Mouse (Mus musculus) hematopoietic stem cell, adult 5-6 weeks (primary cell): ENCODE data around the gene Tmem211. TPM values are rescaled to one million over a fixed set of nuclear protein-coding genes. Genes with fewer than 3 reads are reported as not detected.

Experiments
- ATAC-seq, 2 experiments: fragments of 125-278 bp in 1 of 2; replicated peaks in 1 of 2; 2 replicates each; pipeline ENCODE4 v1.8.0; 2016 to 2017; ENCODE audit warnings: inconsistent platforms in 2 of 2, mild to moderate bottlenecking in 2 of 2, moderate number of reproducible peaks in 2 of 2, low read depth in 1 of 2, moderate TSS enrichment in 1 of 2; ENCODE audit not compliant: low FRiP score in 2 of 2, poor library complexity in 2 of 2, severe bottlenecking in 2 of 2, insufficient read depth in 1 of 2, low TSS enrichment in 1 of 2
- total RNA-seq: library from RNA; stranded (forward); fragments of 172-1452, 232-1000 nt; gene quantifications from 2 replicates; pipeline ENCODE4 v1.2.3, GENCODE M21; 2017

Tmem211 gene
- total RNA-seq, 1 experiment from 2014 or later: not detected

DNA sequence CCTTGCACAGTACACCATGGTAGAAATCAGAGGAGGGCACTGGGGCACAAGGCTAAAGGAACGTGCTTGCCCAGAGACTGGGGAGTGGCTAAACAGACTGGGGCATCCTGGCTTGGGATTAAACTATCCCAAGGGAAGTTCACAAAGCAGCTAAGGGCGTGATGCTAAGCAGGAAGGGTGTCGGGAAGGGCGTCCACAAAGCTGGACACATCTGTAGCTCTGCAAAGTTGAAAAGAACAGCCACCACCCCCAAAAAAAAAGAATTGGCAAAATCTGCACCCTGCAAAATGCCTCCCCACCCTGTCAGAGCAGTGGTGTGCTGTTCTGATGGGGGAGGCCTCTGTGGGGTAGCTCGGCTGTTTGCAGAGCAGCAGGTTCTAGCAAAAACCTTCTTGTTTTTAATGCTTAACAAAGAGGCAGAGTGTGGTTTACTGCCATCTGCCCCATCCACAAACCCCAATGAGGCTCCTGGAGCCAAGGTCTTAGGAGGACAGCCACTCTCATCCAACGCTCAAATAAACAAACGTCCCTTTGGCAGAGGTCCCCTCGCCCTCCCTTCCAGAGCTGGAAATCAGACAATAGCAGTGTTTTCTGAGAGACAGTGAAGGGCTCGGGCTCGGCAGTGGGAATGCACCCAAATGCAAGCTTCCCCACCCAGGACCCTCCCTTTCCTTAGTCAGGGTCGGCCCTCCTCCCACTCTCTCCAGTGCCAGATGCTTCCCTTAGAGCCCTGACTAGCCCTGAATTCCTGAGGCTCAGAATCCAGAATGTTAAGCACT lies 17.9 kb upstream of the Tmem211 start:
- ATAC-seq: no peak

DNA sequence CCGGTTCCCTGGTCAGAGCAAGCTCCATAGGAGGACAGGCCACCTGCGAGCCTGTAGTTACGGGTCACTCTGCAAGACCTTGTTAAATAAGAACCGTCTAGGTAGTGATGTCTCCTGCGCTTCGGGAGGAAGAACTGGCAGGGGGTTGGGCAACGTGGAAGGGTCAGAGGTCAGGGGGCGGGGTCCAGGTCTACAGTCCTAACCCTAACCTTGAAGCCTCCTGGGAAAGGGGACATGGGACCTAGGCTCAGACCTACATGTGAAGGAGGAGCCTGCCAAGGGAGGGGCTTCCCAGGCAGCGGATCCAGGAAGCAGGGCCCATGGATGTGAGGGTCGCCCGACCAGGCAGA lies 17.3 kb upstream of the Tmem211 start:
- no peak for ATAC-seq

DNA sequence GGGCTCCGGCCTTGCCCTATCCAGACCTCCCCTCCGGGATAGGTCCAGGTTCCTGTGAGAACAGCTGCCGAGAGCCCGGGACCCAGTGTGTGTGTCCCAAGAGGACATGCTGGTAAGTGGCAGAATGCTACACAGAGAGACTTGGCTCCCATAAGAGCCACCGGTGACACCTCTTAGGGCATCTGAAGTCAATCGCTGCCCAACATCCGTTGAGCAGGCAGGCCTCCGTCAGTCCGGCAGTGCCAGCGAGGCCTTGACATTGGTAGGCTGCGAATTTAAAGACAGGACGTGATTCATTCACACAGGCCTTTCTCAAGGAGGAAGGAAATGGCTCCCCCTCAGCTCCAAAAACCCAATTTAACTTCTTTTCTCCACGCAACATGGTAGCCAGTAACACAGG lies 16.8 kb upstream of the Tmem211 start:
- ATAC-seq: peak in 1 of 2 experiments; percentile 36; a peak in 2 of 4 replicates

DNA sequence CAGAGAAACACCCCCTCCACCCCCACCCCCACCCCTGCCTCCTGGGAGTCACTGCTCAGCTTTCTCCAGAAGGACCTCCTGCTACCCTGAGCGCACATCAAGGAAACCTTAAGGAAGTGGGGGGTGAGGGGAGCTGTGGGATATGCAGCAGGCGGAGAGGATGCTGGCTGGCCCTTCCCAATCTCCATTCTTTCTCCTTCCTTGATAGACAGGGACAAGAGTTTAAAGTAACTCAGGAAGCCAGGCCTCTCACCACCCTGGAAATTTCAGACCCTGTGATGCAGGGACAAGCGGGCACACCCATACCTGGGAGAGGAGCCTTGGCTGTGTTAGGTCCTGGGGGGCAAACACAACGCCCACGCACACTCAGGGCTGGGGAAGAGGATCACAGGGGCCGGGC lies 16.4 kb upstream of the Tmem211 start:
- ATAC-seq: no peak

DNA sequence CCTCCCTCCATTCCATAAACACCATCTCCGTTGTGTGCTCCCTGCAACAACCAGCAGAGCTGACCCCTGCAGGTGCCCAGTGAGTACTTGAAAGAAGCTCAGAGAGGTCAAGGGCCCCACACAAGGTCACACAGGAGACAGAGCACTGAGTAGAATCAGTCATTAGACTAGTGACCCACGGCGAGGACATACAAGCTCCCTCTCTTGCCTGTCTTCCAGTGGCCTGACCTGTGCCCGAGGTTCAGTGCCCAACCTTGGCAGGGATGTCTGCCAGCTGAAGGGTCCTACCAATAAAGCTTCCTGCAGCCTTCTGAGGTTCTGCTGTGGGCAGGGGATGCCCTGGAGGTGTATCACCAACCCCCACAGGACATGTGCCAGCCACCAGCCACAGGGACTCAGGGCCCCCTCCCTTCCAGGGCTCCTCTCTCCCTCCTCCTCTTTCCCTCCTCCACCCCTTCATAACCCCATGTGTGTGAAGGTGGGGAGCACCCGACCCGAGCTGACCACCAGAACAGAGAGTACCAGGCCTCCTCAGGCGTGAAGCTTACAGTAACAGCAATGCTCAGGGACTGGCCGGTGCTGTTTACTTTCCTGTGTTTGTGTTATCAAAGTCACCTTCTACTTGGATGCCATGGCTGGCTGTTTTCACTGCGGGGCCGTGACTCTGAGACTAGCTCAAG lies 14.4 kb upstream of the Tmem211 start:
- no peak for ATAC-seq

DNA sequence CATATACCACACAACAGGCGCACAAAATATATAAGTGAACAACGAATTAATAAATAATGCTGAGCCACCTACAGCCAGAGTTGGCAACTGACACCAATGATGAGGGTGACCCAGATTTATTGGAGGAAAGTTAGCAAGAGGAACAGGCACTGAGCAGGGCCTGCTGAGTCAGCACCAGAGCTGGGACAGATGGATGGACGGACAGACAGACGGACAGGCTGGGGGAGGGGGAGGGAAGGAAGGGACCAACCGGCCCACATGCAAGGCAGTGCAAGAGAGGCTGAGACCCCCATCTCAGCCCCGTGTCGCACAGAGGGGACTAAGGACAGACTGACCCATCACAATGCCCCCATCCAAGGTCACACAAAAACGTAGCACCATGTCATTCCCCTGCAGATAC lies 12.7 kb upstream of the Tmem211 start:
- no peak for ATAC-seq

DNA sequence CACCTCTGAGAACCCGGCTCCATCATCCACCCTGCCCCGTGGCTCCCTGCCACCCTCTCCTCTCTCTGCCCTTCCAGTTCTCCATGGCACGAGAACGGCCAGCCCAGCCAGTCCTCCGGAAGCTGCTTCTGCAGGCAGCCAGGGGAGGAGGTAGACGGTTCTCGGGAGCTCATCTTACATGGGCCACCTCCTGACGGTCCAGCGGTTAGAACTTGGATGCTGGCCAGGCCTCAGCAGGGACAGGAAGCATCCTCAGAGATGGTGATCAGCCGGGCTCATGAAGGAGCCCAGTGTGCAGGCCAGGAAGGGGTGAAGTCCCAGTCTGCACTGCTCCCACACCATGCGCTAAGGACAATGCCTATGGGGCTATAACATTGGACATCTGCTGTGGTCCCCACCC lies 12.3 kb upstream of the Tmem211 start:
- 0 out of 4 replicates have a peak, but pooled peaks have one; percentile 13 to 16 for ATAC-seq

DNA sequence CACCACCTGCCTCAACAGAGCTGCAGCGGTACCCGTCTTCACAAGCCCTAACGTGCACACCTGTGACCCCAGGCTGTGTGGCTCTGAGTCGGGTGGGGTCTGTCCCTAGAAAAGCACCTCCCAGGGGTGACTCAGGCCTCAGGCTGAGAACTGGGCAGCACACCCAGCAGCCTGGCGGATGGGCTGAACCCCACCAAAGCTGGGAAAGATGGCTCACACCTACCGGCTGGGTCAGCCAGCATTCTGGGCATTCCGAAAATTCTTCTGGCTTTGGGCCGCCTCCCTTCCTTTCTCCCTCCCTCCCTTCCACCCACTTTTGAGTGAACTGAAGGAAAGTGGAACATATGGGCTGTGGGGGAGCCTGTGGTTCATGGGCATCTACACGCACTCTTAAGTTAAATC lies 11.1 kb upstream of the Tmem211 start:
- no peak for ATAC-seq

DNA sequence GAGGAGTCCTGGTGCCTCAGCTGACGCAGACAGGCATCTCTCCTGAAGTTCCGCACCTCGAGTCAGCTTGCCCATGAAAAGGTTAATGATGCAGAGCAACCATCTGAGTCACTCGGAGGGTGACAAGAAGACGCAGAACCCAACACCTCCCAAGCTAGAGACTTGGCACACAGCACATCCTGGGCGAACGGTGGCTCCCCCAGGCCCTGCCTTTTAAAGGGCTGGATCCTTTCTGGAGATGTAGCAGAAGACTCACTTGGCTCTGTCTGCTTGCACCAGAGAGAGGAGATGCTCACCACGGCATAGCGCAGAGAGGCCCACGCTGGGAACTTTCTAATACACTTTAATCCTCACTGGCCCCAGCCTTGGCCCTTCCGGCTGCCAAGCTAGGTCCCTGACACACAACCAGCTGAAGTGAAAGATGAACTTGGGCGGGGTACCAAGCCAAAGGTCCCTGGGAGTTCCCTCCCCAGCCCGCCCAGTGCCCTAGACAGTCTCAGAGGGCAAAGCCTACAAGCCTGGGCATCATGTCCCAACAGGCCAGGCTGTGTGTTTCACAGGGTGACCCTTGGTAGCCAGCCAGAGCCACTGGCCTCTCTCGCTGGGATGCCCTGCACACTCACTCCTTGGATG lies 10.3 kb upstream of the Tmem211 start:
- no peak for ATAC-seq

DNA sequence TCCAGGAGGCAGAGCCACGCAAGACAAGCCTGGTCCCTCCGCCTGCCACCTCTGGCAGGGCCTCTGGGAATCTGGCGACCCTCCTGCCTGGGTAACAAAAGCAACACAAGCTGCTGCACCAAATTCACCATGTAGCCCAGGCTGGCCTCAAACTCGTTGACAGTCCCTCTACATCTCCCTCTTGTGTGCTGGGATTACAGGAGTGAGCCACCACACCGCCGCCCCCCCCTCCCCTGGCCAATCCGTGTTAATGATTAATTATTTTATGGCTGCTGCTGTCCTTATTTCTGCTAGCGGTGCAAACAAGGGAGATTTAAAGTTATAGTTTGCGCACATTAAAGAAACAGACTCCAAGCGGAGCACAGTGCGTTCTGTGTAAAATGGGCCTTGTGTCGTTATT lies 9.6 kb upstream of the Tmem211 start:
- no peak for ATAC-seq

DNA sequence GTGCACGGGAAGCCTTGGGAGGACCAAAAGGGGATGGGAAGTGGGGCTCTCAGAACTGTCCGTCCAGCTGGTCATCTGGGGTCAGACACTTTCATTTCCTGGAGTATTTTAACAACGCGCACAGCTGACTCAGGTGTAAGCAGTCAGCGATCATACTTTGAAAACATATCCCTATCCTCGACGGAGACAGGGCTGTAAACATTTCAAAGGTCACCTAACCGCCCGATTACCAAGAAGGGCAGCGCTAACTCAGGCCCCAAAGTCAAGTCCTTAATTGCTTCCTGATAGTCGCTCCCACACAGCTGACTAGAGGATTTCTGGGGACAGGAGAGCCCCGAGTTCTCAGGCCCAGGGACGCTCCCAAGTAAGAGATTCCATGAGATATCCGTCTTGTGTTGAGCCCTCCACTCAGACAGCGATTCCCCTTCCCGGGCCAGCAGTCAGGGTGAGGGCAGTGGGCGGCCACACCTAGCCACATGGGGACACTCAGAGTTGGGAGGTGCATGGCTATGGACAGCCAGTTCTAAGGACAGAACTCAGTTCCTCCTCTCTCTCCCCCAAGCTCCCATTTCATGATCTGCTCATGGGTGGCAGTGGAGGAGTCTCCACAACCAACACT lies 8.0 kb upstream of the Tmem211 start:
- ATAC-seq: no peak

DNA sequence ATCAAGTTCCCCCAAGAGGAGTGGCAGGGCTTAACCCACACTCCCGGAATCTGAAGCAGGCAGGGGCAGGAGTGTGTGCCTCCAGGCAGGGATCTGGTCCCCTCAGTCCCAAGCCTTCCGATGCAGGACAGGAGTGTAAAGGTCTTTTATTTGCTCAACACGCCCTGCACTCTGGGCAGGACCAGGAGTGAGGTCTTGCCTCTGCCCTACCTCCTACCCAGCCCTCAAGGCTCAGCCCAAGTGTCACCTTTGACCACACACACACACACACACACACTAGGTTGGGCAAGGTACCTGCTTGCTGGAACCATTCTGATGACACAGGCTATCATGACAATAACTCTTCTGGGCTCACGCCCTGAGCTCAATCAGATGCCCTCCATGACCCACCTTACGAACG lies 7.3 kb upstream of the Tmem211 start:
- ATAC-seq: no peak

DNA sequence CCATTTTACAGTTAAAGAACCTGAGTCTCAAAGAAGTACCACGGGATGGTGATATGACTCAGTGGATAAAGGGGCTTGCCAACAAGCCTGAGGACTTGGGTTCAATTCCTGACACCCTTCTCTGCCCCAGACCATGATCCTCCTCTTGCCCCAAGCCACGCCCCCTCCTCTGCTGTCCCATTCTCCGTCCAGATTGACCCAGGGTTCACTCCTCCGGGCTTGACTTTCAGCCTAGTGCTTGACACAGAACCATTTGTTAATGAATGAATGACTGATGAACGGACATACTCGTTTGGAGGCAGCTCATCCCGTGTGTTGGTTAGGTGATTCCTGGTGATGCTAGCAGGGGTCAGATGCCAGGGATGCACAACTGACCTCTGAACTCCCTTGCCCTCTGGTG lies 6.8 kb upstream of the Tmem211 start:
- ATAC-seq: no peak

DNA sequence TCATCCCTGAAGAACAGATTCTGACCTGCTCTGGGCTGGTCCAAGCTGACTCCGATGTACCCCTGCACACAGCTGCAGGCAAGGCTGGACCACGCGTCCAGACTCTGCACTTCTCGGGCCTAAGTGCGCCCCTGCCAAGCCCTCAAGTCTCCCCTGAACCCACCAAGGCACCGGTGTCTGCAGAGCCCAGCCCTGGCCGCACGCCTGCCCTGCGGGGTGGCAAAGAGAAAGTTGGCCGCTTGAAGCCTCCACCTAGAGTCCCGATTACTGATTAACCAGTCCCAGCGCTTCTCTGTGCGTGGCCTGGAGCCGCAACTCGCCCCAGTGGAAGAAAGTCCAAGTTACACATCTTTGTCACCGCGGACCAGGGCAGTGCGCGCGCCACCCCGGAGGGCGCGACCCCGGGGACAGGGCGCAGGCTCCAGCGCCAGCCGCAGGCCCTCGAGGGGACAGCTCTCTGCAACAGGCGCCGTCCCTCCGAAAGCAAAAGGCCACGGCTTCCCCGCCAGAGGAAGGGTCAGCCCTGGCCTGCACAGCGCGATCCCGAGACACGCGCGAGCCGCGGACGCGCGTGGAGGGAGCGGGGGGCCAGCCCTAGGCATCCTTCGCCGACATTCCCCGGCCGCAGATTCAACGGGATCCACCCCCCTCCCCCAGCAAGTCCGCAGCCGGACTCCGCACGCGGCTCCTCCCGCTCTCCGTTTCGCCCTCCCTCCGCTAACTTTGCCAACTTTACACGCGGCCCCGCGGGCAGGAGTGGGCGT lies 6.1 kb upstream of the Tmem211 start:
- ATAC-seq: peak; percentile 8 to 22; a peak in 1 of 4 replicates

DNA sequence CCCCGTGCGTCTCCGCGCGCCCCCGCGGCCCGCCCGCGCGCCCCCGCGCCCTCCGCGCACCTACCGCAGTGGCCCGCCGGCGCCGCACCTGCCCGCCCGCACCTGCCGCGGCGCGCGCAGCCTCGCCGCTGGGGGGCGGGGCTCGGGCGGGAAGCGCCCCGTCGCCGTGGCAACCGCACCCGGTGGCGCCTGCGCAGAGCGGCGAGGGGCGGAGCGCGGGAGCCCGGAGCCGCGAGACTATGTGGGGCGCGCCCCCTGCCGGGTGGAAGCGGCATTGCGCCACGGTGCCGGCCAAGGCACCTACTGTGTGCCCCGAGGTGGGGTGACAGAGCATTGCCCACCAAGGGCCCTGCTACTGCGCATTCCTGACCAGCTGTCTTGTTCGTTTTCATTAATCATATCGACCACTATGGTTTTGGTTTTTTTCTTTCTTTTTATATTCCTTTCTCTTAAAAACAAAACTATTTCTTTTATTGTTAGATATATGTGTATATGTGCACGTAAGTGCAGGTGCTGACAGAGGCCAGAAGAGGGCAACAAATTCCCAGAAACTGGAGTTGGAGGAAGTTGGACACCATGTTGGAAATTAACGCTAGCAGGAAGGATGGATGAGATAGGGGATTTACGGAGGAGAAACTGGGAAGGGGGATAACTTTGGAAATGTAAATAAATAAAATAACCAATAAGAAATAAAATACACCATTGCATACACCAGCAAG lies 5.4 kb upstream of the Tmem211 start, which contains the start of gene 2900026A02Rik:
2900026A02Rik (minus strand) TSS at position 90 of the 719 bp plus-strand sequence.
- peak; percentile 40 to 47; a peak in 3 of 4 replicates for ATAC-seq

DNA sequence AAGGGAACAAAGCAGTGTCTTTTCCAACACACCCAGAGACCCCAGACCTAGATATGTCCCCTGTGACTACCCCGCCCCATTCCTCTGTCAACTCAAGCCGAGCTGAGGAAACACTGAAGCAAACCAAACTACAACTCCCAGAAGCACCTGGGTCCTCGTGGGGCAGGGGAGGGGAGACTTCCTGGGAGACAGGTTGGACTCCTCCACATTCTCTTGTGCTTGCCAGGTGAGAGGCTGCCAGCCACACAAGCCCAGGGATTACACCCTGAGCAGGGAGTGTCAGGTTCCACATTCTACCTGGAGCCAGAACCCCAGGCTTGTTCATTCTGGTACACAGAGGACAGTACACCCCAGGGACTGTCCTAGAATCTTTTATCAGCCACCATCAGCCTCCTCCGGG lies 2.8 kb upstream of the Tmem211 start:
- ATAC-seq: no peak

DNA sequence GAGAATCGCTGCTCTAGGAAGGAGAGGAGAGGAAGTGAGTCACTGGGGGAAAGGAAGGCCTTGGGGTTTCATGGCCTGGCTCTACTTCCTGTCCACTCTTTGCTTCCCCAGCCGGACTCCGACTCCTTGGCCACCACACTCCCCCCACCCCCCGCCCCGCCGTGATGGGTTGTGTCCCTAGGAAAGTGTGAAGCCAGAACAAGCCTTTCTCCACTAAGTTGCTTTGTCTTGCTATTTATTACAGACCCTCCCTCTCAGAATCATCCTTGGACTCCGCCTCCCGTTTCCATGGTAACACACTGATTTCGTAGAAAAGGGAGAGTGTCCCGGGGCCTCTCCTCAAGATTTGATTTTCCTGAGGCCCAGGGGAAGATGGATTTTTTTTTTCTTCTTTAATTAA lies 1.4 kb upstream of the Tmem211 start:
- no peak for ATAC-seq
